Mouse (Mus musculus) CH12.LX (cell line): Measurements from ENCODE around the gene Ifi211. TPM values are rescaled to one million over a fixed set of nuclear protein-coding genes. Genes with fewer than 3 reads are reported as not detected.
"Not testable (repeated sequence)": the region's sequence is repeated elsewhere in the genome, so short reads cannot be mapped to it uniquely, and the experiment has no call there.

Source experiments
- DNase-seq: peaks from one replicate; pipeline ENCODE4 v3.0.0-alpha.2; 2013; ENCODE audit errors: extremely low read depth
- H3K27ac ChIP-seq: 2 replicates; pipeline ENCODE4 v1.5.1; 2012; ENCODE audit warnings: low read depth, mild to moderate bottlenecking, control low read depth, moderate library complexity; ENCODE audit not compliant: insufficient read depth
- H3K27me3 ChIP-seq: replicated peaks from 2 replicates; pipeline ENCODE3; 2012; ENCODE audit warnings: inconsistent platforms
- H3K36me3 ChIP-seq, 2 experiments: replicated peaks in 1 of 2; 2 replicates each; pipeline versions ENCODE3 to v1.6.1; 2012; ENCODE audit warnings: inconsistent platforms in 1 of 2, low read length in 1 of 2, mild to moderate bottlenecking in 1 of 2, mixed read lengths in 1 of 2, moderate library complexity in 1 of 2; ENCODE audit not compliant: control insufficient read depth in 1 of 2, insufficient read depth in 1 of 2
- H3K4me1 ChIP-seq, 2 experiments: 2 replicates each; pipeline ENCODE4 v1.6.1; 2012; ENCODE audit warnings: inconsistent platforms in 1 of 2, moderate library complexity in 1 of 2; ENCODE audit not compliant: insufficient read depth in 2 of 2, control insufficient read depth in 1 of 2
- H3K4me2 ChIP-seq: 2 replicates; pipeline ENCODE4 v1.6.1; 2012; ENCODE audit warnings: low read depth, mild to moderate bottlenecking, control low read depth; ENCODE audit not compliant: poor library complexity, insufficient read depth, severe bottlenecking
- H3K4me3 ChIP-seq, 3 experiments: fragments of 150-350 bp in 1 of 3; sonication (generic) in 1 of 3; replicated peaks in 1 of 3; 2 replicates each; pipeline versions ENCODE3 to v1.5.1; 2011 to 2012; ENCODE audit warnings: low read depth in 2 of 3, low read length in 2 of 3, mild to moderate bottlenecking in 2 of 3, moderate library complexity in 2 of 3, control low read depth in 1 of 3, improper control_type of control experiment in 1 of 3, inconsistent platforms in 1 of 3, mixed read lengths in 1 of 3; ENCODE audit not compliant: poor library complexity in 1 of 3
- H3K79me2 ChIP-seq: replicated peaks from 2 replicates; pipeline ENCODE4 v1.6.1; 2012; ENCODE audit warnings: mild to moderate bottlenecking, moderate library complexity; ENCODE audit not compliant: control insufficient read depth, poor library complexity, insufficient read depth, severe bottlenecking; ENCODE audit errors: extremely low read depth
- H3K9ac ChIP-seq: 2 replicates; pipeline ENCODE4 v1.6.1; 2012; ENCODE audit warnings: low read depth, mild to moderate bottlenecking, control low read depth, moderate library complexity; ENCODE audit not compliant: insufficient read depth
- H3K9me3 ChIP-seq: replicated peaks from 2 replicates; pipeline ENCODE3; 2012; ENCODE audit warnings: low read length, inconsistent platforms, mixed read lengths
- ELF1 ChIP-seq: IDR thresholded peaks from 2 replicates; pipeline ENCODE4 v1.6.1; 2014; ENCODE audit warnings: low read depth, mild to moderate bottlenecking, inconsistent platforms, low read length, improper control_type of control experiment
- HCFC1 ChIP-seq: IDR thresholded peaks from 2 replicates; pipeline ENCODE4 v1.6.1; 2012; ENCODE audit warnings: low read depth, mild to moderate bottlenecking, inconsistent platforms, low read length, improper control_type of control experiment
- IRF4 ChIP-seq: IDR thresholded peaks from 2 replicates; pipeline ENCODE4 v1.6.1; 2014; ENCODE audit warnings: low read depth, mild to moderate bottlenecking, inconsistent platforms, low read length, improper control_type of control experiment
- SIN3A ChIP-seq: IDR thresholded peaks from 2 replicates; pipeline ENCODE4 v1.6.1; 2012; ENCODE audit warnings: low read length, improper control_type of control experiment, inconsistent platforms
- TBP ChIP-seq: conservative IDR thresholded peaks from 2 replicates; pipeline ENCODE4 v1.6.1; 2011; ENCODE audit warnings: low read depth, low read length, improper control_type of control experiment
- ZNF384 ChIP-seq: IDR thresholded peaks from 2 replicates; pipeline ENCODE4 v1.6.1; 2012; ENCODE audit warnings: low read depth, low read length, improper control_type of control experiment, inconsistent platforms
- dilution Hi-C: fragments of 300-500 bp; cut with MboI; formaldehyde crosslinking; loops from 2 replicates; pipeline ENCODE4 v1.14.3; 2020; ENCODE audit warnings: low sequenced_read_pairs; ENCODE audit not compliant: extremely low pct_unique_long_range_greater_than_20kb, extremely low pct_ligation_motif_present
- in situ Hi-C: fragments of 300-500 bp; cut with MboI; formaldehyde crosslinking; loops from 3 replicates; pipeline ENCODE4 v1.14.3; 2019; ENCODE audit warnings: low sequenced_read_pairs, low pct_ligation_motif_present, low pct_unique_long_range_greater_than_20kb, mixed read lengths
- polyA plus RNA-seq: library from polyadenylated mRNA; unstranded; fragments of >175 nt; gene quantifications from 2 replicates; pipeline ENCODE4 v1.2.1, GENCODE M21; 2012; ENCODE audit warnings: low read depth; ENCODE audit not compliant: insufficient read length
- total RNA-seq, 2 experiments: library from RNA; depleted of rRNA; stranded (reverse); fragments of 300-350 nt in 1 of 2; fragments of >200 nt in 1 of 2; gene quantifications; 2 replicates each; pipeline ENCODE4 v1.2.3; 2012 to 2014

Gene Ifi211
- total and polyA plus RNA-seq, 3 experiments, result 57.8 to 114 (median 66.6) TPM

GRCm38 (mm10) chr1:173878264-173878663 is 34.6 kb downstream of the Ifi211 start:
- H3K36me3 ChIP-seq, dilution Hi-C loops, H3K79me2 ChIP-seq, H3K9me3 ChIP-seq, H3K27me3 ChIP-seq, H3K27ac ChIP-seq, in situ Hi-C loops: not testable (repeated sequence)
- Histone ChIP-seq H3K4me1 (peaks cover 0 to 11% of the 10 kb centered on the region in 2 experiments; a peak in 1 of 4 replicates), H3K9ac (peak overlapping the region; percentile 93), H3K4me2 (peak overlapping the region; percentile 51; the same call in 1 of the 2 replicates), H3K4me3 (peak overlapping the region; percentile 43 to 75 (median 74))
- TF ChIP-seq ELF1 (peak; percentile 18; the same call in 1 of the 2 replicates), SIN3A (peak; percentile 34; the same call in 1 of the 2 replicates), TBP (0 out of 2 replicates have a peak, but pooled peaks have one; percentile 49), HCFC1 (peak; percentile 59), ZNF384 (peak; percentile 89)
- DNase-seq, result peak; percentile 25

GRCm38 (mm10) chr1:173877125-173877524 is 35.7 kb downstream of the Ifi211 start:
- Histone ChIP-seq H3K4me2 (peak overlapping the region; percentile 95), H3K4me1 (peaks cover 0 to 11% of the 10 kb centered on the region in 2 experiments; a peak in 1 of 4 replicates), H3K4me3 (peak overlapping the region in 1 of 3 experiments; percentile 28), H3K36me3 (peaks cover 10 to 16% of the 10 kb centered on the region in 2 experiments)
- H3K9me3 ChIP-seq, H3K9ac ChIP-seq, H3K79me2 ChIP-seq, in situ Hi-C loops, H3K27ac ChIP-seq, dilution Hi-C loops: not testable (repeated sequence)
- DNase-seq, result peak; percentile 6
- 0 out of 2 replicates have a peak, but pooled peaks have one; percentile 11 for TF ChIP-seq IRF4
- TF ChIP-seq, all 38 proteins: peak for 1; not testable (repeated sequence) for 37
- H3K27me3 ChIP-seq, result not testable (repeated sequence)

GRCm38 (mm10) chr1:173868586-173868985 is 44.3 kb downstream of the Ifi211 start:
- H3K27me3 ChIP-seq, H3K4me1 ChIP-seq, H3K9me3 ChIP-seq, H3K27ac ChIP-seq, H3K4me2 ChIP-seq, dilution Hi-C loops, H3K79me2 ChIP-seq, H3K4me3 ChIP-seq, H3K9ac ChIP-seq, DNase-seq: not testable (repeated sequence)
- in situ Hi-C loops, result loop anchor here (25.0 kb wide), 2 partner anchors 219 to 406 kb away; partner anchors contain the start of genes Olfr427 and Olfr429
- peaks cover 30 to 45% of the 10 kb centered on the region in 2 experiments for H3K36me3 ChIP-seq
